Mouse (Mus musculus) right cerebral cortex, postnatal 10 days (tissue): ENCODE results near the gene Hist1h4a.

Source experiments
- DNase-seq, 2 experiments: peaks; one replicate each; pipeline ENCODE4 v3.0.0; 2021; ENCODE audit warnings: low spot score in 2 of 2

The Hist1h4a gene

GRCm38 (mm10) chr13:23759251-23759771, 1.7 kb downstream of the Hist1h4a start:
- DNase-seq = no peak

- no peak for DNase-seq
Observed at GRCm38 (mm10) chr13:23757921-23758320, 3.1 kb downstream of the Hist1h4a start.

- DNase-seq = peak in 1 of 2 experiments; percentile 28
Observed at GRCm38 (mm10) chr13:23757211-23757773, 3.7 kb downstream of the Hist1h4a start.

- peak; percentile 94 to 96 for DNase-seq
Observed at GRCm38 (mm10) chr13:23756790-23757189, 4.2 kb downstream of the Hist1h4a start, which contains the start of gene Hist1h4b. TSS of gene Hist1h4b (plus strand) at chr13:23757013.

- no peak for DNase-seq
Observed at GRCm38 (mm10) chr13:23755000-23755399, 6.0 kb downstream of the Hist1h4a start.

GRCm38 (mm10) chr13:23753314-23754078, 7.5 kb downstream of the Hist1h4a start:
- no peak for DNase-seq

- no peak for DNase-seq
Observed at GRCm38 (mm10) chr13:23752742-23753172, 8.3 kb downstream of the Hist1h4a start.

GRCm38 (mm10) chr13:23752067-23752741, 8.8 kb downstream of the Hist1h4a start, which contains the start of gene Hist1h3b:
TSS of gene Hist1h3b (plus strand) at chr13:23752267.
- peak; percentile 96 for DNase-seq

- DNase-seq = no peak
Observed at GRCm38 (mm10) chr13:23751478-23751956, 9.5 kb downstream of the Hist1h4a start.

- DNase-seq = peak in 1 of 2 experiments; percentile 55
Observed at GRCm38 (mm10) chr13:23750839-23751477, 10.1 kb downstream of the Hist1h4a start, which contains the start of gene Hist1h2ab. TSS of gene Hist1h2ab (plus strand) at chr13:23751126.

- DNase-seq = no peak
Observed at GRCm38 (mm10) chr13:23749563-23750121, 11.4 kb downstream of the Hist1h4a start.

- no peak for DNase-seq
Observed at GRCm38 (mm10) chr13:23747892-23748288, 13.1 kb downstream of the Hist1h4a start.

- no peak for DNase-seq
Observed at GRCm38 (mm10) chr13:23747081-23747891, 13.7 kb downstream of the Hist1h4a start.

- DNase-seq = peak; percentile 64 to 80
Observed at GRCm38 (mm10) chr13:23746201-23747080, 14.6 kb downstream of the Hist1h4a start, which contains the start of gene Hist1h2bb. TSS of gene Hist1h2bb (plus strand) at chr13:23746734.

GRCm38 (mm10) chr13:23745381-23746161, 15.5 kb downstream of the Hist1h4a start, which contains the start of gene Hist1h3c:
TSS of gene Hist1h3c (minus strand) at chr13:23745602.
- peak; percentile 92 to 94 for DNase-seq

- no peak for DNase-seq
Observed at GRCm38 (mm10) chr13:23744421-23745380, 16.3 kb downstream of the Hist1h4a start.

- DNase-seq = no peak
Observed at GRCm38 (mm10) chr13:23743963-23744362, 17.1 kb downstream of the Hist1h4a start.
